Mouse (Mus musculus) lung, postnatal 36 days (tissue): Measurements from ENCODE around the gene Gm13272.
"Not testable (repeated sequence)": the region's sequence is repeated elsewhere in the genome, so short reads cannot be mapped to it uniquely, and the experiment has no call there.

Source experiments
- DNase-seq: peaks from one replicate; pipeline ENCODE4 v3.0.0; 2022; ENCODE audit warnings: mixed read lengths

The Gm13272 gene

GRCm38 (mm10) chr4:88788402-88788801 is 8.8 kb downstream of the Gm13272 start, which contains the start of gene Gm13277:
Gene Gm13277 (plus strand): TSS chr4:88788632.
- DNase-seq = peak; percentile 84

DNA sequence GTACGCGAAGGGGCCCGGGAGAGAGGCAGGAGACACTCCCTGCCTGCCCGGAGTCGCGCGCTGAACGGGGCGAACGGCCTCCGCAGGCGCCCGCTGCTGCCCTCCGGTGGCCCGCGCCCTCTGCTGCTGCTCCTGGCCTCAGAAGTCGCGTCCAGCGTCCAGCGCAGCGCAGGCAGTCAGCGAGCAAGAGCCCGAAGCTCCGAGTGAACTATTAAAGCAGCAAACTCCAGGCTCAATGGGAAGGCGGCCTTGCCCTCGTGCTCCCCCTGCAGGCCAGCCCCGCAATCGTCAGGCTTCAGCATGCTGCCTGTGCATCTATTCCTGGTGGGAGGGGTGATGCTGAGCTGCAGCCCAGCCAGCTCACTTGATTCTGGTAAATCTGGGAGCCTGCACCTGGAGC is 11.6 kb downstream of the Gm13272 start, which contains the start of gene Gm13278:
Gene Gm13278 (plus strand): TSS at position 301 of the 400 bp plus-strand sequence.
- DNase-seq = not testable (repeated sequence)

GRCm38 (mm10) chr4:88793936-88794675 is 14.5 kb downstream of the Gm13272 start, which contains the start of gene Gm13275:
Gene Gm13275 (plus strand): TSS chr4:88794487.
- DNase-seq = peak; percentile 34

DNA sequence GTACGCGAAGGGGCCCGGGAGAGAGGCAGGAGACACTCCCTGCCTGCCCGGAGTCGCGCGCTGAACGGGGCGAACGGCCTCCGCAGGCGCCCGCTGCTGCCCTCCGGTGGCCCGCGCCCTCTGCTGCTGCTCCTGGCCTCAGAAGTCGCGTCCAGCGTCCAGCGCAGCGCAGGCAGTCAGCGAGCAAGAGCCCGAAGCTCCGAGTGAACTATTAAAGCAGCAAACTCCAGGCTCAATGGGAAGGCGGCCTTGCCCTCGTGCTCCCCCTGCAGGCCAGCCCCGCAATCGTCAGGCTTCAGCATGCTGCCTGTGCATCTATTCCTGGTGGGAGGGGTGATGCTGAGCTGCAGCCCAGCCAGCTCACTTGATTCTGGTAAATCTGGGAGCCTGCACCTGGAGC is 17.4 kb downstream of the Gm13272 start, which contains the start of gene Gm13279:
Gene Gm13279 (plus strand): TSS at position 301 of the 400 bp plus-strand sequence.
- DNase-seq = not testable (repeated sequence)

GRCm38 (mm10) chr4:88799365-88799764 is 19.7 kb downstream of the Gm13272 start, which contains the start of gene Gm13285:
Gene Gm13285 (plus strand): TSS chr4:88799665.
- not testable (repeated sequence) for DNase-seq

DNA sequence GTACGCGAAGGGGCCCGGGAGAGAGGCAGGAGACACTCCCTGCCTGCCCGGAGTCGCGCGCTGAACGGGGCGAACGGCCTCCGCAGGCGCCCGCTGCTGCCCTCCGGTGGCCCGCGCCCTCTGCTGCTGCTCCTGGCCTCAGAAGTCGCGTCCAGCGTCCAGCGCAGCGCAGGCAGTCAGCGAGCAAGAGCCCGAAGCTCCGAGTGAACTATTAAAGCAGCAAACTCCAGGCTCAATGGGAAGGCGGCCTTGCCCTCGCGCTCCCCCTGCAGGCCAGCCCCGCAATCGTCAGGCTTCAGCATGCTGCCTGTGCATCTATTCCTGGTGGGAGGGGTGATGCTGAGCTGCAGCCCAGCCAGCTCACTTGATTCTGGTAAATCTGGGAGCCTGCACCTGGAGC is 23.3 kb downstream of the Gm13272 start, which contains the start of gene Gm13287:
Gene Gm13287 (plus strand): TSS at position 301 of the 400 bp plus-strand sequence.
- not testable (repeated sequence) for DNase-seq

DNA sequence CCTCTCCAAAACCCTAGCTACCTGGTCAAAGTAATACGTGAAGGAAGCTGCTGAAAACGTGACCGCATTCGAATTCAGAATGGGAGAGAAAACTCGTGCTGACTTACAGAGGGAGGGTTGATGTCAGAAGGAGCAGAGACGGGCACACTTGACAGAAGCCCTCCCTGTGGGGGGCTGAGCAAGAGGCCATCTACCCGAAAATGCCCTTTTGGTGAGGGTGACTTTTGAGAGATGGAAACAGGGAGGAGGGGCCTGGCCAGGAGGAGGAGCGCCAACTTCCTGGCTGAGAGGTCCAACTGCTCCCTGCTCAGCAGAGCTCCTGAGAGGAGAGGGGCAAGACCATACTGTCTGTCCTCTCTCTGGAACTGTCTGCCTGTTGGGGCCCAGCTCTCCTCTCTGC is 25.6 kb downstream of the Gm13272 start, which contains the start of gene Gm13288:
Gene Gm13288 (plus strand): TSS at position 301 of the 400 bp plus-strand sequence.
- DNase-seq = not testable (repeated sequence)

DNA sequence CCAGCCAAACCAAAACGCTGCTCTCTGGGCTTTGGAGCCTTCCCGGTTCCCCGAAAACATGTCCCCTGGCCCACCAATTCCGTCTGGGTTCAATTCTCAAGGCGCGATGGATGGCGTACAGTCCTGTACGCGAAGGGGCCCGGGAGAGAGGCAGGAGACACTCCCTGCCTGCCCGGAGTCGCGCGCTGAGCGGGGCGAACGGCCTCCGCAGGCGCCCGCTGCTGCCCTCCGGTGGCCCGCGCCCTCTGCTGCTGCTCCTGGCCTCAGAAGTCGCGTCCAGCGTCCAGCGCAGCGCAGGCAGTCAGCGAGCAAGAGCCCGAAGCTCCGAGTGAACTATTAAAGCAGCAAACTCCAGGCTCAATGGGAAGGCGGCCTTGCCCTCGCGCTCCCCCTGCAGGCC is 26.1 kb downstream of the Gm13272 start:
- peak; percentile 19 for DNase-seq

DNA sequence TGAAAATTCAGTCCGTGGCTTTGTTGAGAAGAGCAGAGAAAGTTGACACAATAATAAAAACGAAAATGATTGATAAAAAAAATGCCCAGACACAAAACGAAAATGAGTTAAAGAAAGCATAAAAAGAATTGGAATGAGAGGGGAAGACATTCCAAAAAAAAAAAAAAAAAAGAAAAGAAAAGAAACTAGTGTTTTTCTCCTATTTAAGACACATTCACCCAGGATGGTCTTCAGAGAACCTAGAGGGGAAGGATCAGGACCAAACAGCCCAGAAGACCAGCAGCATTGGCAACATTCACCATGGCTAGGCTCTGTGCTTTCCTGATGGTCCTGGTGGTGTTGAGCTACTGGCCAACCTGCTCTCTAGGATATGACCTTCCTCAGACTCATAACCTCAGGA is 36.3 kb downstream of the Gm13272 start, which contains the start of gene Ifna7:
Gene Ifna7 (plus strand): TSS at position 301 of the 400 bp plus-strand sequence.
- DNase-seq = no peak

GRCm38 (mm10) chr4:88819659-88820058 is 40.0 kb downstream of the Gm13272 start, which contains the start of gene Ifna11:
Gene Ifna11 (plus strand): TSS chr4:88819959.
- no peak for DNase-seq

DNA sequence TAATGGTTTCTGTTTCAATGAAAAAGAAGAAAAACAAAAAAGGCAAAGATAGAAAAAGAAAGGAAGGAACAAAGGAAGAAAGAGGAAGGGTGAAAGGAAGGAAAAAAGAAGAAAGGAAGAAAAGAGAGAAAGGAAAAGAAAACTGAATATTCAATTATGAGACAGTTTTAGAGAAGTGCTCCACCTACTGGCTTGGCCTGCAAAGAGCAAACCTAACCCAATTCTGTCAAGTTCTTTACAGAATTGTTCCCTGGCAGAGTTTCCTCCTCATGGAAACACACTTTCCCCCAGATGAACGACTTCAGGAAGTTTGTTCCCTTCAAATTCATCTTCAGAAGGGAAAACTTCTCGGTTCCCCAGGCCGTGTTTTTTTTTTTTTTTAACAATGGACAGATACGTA is 43.3 kb downstream of the Gm13272 start:
- DNase-seq = peak; percentile 23

GRCm38 (mm10) chr4:88827116-88827515 is 47.5 kb downstream of the Gm13272 start, which contains the start of gene Ifna6:
Gene Ifna6 (plus strand): TSS chr4:88827416.
- not testable (repeated sequence) for DNase-seq
